Mouse (Mus musculus) embryonic facial prominence, embryonic 11.5 days (tissue): ENCODE data around the gene Enpp4. TPM values are rescaled to one million over a fixed set of nuclear protein-coding genes. Genes with fewer than 3 reads are reported as not detected.

Source experiments
- ATAC-seq: fragments of 200-750 bp; cut with Nextera tagmentation; replicated peaks from 2 replicates; pipeline ENCODE4 v1.8.0; 2017; ENCODE audit warnings: low read depth; ENCODE audit not compliant: insufficient number of reproducible peaks, low FRiP score, low TSS enrichment
- DNase-seq: peaks from one replicate; pipeline ENCODE4 v3.0.0-alpha.2; 2015; ENCODE audit warnings: low spot score
- H3K27ac ChIP-seq: fragments of 300-500 bp; sonication (generic); replicated peaks from 2 replicates; pipeline ENCODE4 v1.5.1; 2014; ENCODE audit warnings: mild to moderate bottlenecking, low read depth, low read length, control low read depth
- H3K27me3 ChIP-seq: fragments of 300-500 bp; sonication (generic); 2 replicates; pipeline ENCODE4 v1.6.1; 2014; ENCODE audit warnings: mild to moderate bottlenecking, low read length, moderate library complexity, mixed read lengths; ENCODE audit not compliant: control insufficient read depth, insufficient read depth
- H3K36me3 ChIP-seq: fragments of 300-500 bp; sonication (generic); replicated peaks from 2 replicates; pipeline ENCODE4 v1.6.1; 2014; ENCODE audit warnings: low read depth, mild to moderate bottlenecking, low read length, moderate library complexity, mixed read lengths; ENCODE audit not compliant: control insufficient read depth, insufficient read depth
- H3K4me1 ChIP-seq: fragments of 300-500 bp; sonication (generic); 2 replicates; pipeline ENCODE4 v1.6.1; 2014; ENCODE audit warnings: low read length, mixed read lengths; ENCODE audit not compliant: control insufficient read depth, insufficient read depth
- H3K4me2 ChIP-seq: fragments of 300-500 bp; sonication (generic); 2 replicates; pipeline ENCODE4 v1.6.1; 2014; ENCODE audit warnings: low read depth, mild to moderate bottlenecking, control low read depth, low read length, moderate library complexity
- H3K4me3 ChIP-seq: fragments of 300-500 bp; sonication (generic); 2 replicates; pipeline ENCODE4 v1.5.1; 2014; ENCODE audit warnings: low read depth, low read length, control low read depth
- H3K9ac ChIP-seq: fragments of 300-500 bp; sonication (generic); replicated peaks from 2 replicates; pipeline ENCODE4 v1.6.1; 2014; ENCODE audit warnings: mild to moderate bottlenecking, control low read depth, low read length
- H3K9me3 ChIP-seq: fragments of 300-500 bp; sonication (generic); replicated peaks from 2 replicates; pipeline ENCODE4 v1.6.1; 2016; ENCODE audit warnings: mild to moderate bottlenecking, low read length, inconsistent platforms, mixed read lengths; ENCODE audit not compliant: control insufficient read depth
- WGBS: fragments of 180-500 bp; shearing (Covaris S2); extraction: QIAGEN DNeasy Blood & Tissue Kit; methylation state at CpG from one replicate; pipeline ENCODE4 v1.1.7; 2014; 5-methylcytosine and 5-hydroxymethylcytosine counted together
- polyA plus RNA-seq: library from polyadenylated mRNA; unstranded; fragments of >200 nt; fragmentation: Nextera tagmentation; extraction: Ambion mirVana; gene quantifications from 2 replicates; pipeline ENCODE4 v1.2.1, GENCODE M21; 2014

The Enpp4 gene
- polyA plus RNA-seq, 1 experiment from 2014 or later = 6.2 TPM

GRCm38 (mm10) chr17:44117721-44118120 is 12.1 kb upstream of the Enpp4 start:
- H3K27ac ChIP-seq = no peak overlapping the region
- no peaks in the 10 kb centered on the region for H3K36me3 ChIP-seq
- WGBS = 75% methylated on average over 2 of the region's 2 CpGs
- H3K9ac ChIP-seq = no peak overlapping the region
- no peaks in the 10 kb centered on the region for H3K27me3 ChIP-seq
- DNase-seq (no peak), ATAC-seq (no peak)
- no peaks in the 10 kb centered on the region for H3K9me3 ChIP-seq
- no peak overlapping the region for H3K4me2 ChIP-seq
- no peaks in the 10 kb centered on the region for H3K4me1 ChIP-seq
- H3K4me3 ChIP-seq = no peak overlapping the region

GRCm38 (mm10) chr17:44116584-44116983 is 11.0 kb upstream of the Enpp4 start:
- no peak for DNase-seq
- H3K4me1 ChIP-seq = no peaks in the 10 kb centered on the region
- no peaks in the 10 kb centered on the region for H3K9me3 ChIP-seq
- 100% methylated on average over 2 of the region's 2 CpGs for WGBS
- H3K4me3 ChIP-seq = no peak overlapping the region
- no peak for ATAC-seq
- H3K9ac ChIP-seq = no peak overlapping the region
- no peak overlapping the region for H3K27ac ChIP-seq
- H3K27me3 ChIP-seq = no peaks in the 10 kb centered on the region
- no peaks in the 10 kb centered on the region for H3K36me3 ChIP-seq
- H3K4me2 ChIP-seq = no peak overlapping the region

DNA sequence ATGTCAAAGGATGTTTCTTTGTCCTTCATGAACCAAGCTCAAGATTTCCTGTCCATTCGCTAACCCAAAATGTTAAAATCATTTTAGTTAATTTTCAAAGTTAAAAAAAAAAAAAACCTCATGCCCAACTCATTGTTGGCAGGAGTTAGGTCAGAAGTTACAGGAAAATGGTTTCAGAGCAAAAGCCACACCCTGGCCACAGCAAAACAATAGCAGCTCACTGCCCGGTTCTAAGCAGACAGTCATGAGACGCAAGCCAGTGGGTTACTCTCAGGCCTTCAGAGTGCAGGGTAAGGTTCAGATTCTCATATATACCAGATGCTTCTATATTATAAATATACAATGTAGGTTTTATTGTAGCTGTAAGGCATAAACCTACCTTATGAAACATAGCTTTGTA is 2.7 kb upstream of the Enpp4 start:
- Histone ChIP-seq H3K27me3 (no peaks in the 10 kb centered on the region), H3K36me3 (no peaks in the 10 kb centered on the region), H3K4me1 (no peaks in the 10 kb centered on the region), H3K27ac (no peak overlapping the region), H3K4me2 (no peak overlapping the region), H3K9ac (no peak overlapping the region), H3K4me3 (no peak overlapping the region), H3K9me3 (no peaks in the 10 kb centered on the region)
- no peak for DNase-seq
- 87% methylated on average over 3 of the region's 3 CpGs for WGBS
- ATAC-seq = no peak

GRCm38 (mm10) chr17:44101961-44102360 is 3.6 kb downstream of the Enpp4 start:
- no peaks in the 10 kb centered on the region for H3K9me3 ChIP-seq
- H3K27me3 ChIP-seq = no peaks in the 10 kb centered on the region
- H3K4me3 ChIP-seq = no peak overlapping the region
- H3K4me2 ChIP-seq = no peak overlapping the region
- ATAC-seq = no peak
- no peaks in the 10 kb centered on the region for H3K36me3 ChIP-seq
- no peak overlapping the region for H3K9ac ChIP-seq
- H3K4me1 ChIP-seq = no peaks in the 10 kb centered on the region
- H3K27ac ChIP-seq = no peak overlapping the region
- 92% methylated on average over 10 of the region's 10 CpGs for WGBS
- no peak for DNase-seq

- no peaks in the 10 kb centered on the region for H3K36me3 ChIP-seq
- no peak overlapping the region for H3K4me3 ChIP-seq
- H3K9ac ChIP-seq = no peak overlapping the region
- no peaks in the 10 kb centered on the region for H3K4me1 ChIP-seq
- no peak overlapping the region for H3K4me2 ChIP-seq
- no peaks in the 10 kb centered on the region for H3K27me3 ChIP-seq
- H3K9me3 ChIP-seq = no peaks in the 10 kb centered on the region
- 64% methylated on average over 9 of the region's 9 CpGs for WGBS
- DNase-seq = no peak
- ATAC-seq = no peak
- no peak overlapping the region for H3K27ac ChIP-seq
Observed at GRCm38 (mm10) chr17:44100906-44101305, 4.7 kb downstream of the Enpp4 start.

DNA sequence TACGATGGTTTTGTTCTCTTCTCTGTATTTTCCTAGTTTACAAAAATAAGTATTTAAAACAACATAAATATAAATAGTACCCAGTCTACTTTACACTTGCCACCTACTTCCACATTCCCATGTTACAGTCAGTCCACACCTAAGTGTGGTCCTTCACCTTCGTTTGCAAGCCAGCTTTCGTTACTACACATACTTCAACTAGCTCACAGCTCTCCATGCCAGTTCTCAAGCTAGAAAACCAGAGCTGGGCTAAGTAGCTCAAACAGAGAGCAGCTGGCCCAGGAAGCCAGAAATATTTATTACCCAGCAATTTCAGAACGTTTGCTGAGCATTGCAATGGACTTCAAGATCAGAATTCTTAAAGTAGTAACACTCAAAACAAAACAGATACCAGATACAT is 5.1 kb downstream of the Enpp4 start:
- H3K9me3 ChIP-seq = no peaks in the 10 kb centered on the region
- H3K27me3 ChIP-seq = no peaks in the 10 kb centered on the region
- no peak overlapping the region for H3K4me2 ChIP-seq
- no peak overlapping the region for H3K9ac ChIP-seq
- no peak overlapping the region for H3K27ac ChIP-seq
- no peaks in the 10 kb centered on the region for H3K4me1 ChIP-seq
- 76% methylated on average over 4 of the region's 4 CpGs for WGBS
- ATAC-seq (no peak), DNase-seq (no peak)
- H3K36me3 ChIP-seq = no peaks in the 10 kb centered on the region
- no peak overlapping the region for H3K4me3 ChIP-seq

DNA sequence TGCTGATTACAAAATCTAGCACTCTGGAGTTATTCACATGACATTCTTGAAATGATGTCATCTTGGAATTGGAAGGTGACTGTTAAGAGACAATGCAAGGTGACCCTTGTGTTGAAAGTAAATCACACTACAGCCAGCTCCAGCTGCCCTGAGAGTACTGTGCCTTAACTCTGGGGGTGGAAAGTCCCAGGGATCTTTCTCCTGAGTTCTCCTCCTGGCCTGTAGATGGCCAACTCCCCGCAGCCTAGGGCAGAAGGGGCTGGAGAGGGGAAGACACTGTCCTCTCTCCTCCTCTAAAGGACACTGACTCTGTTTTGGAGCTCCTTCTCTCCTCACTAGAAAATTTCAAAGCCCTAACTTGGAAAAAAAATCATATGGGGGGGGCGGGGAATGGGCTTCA is 14.1 kb downstream of the Enpp4 start:
- no peaks in the 10 kb centered on the region for H3K4me1 ChIP-seq
- no peak overlapping the region for H3K27ac ChIP-seq
- no peak overlapping the region for H3K4me3 ChIP-seq
- H3K4me2 ChIP-seq = no peak overlapping the region
- H3K36me3 ChIP-seq = no peaks in the 10 kb centered on the region
- no peaks in the 10 kb centered on the region for H3K27me3 ChIP-seq
- WGBS = 45% methylated on average over 2 of the region's 2 CpGs
- DNase-seq (no peak), ATAC-seq (no peak)
- H3K9ac ChIP-seq = no peak overlapping the region
- no peaks in the 10 kb centered on the region for H3K9me3 ChIP-seq

DNA sequence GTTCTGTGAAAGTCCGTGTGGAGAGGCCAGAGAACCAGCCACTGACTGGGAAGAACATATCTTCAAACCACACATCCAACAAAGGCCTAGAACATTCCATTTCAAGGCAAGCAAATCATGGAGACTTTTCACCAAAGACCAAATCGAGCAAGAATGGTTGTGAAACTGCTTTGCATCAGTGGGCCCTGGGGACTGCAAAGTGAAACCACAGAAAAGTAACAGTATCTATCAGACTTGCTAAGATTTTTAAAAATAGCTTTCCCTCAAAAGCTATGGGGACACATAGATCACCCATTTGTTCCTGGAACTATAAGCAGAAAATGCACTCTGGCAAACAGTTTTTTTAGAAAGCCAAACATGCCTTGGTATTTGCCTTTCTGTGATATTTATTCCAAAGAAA is 14.7 kb downstream of the Enpp4 start:
- no peak overlapping the region for H3K27ac ChIP-seq
- H3K4me1 ChIP-seq = no peaks in the 10 kb centered on the region
- H3K9ac ChIP-seq = no peak overlapping the region
- no peak for DNase-seq
- H3K4me3 ChIP-seq = no peak overlapping the region
- ATAC-seq = no peak
- WGBS = 72% methylated on average over 2 of the region's 2 CpGs
- H3K36me3 ChIP-seq = no peaks in the 10 kb centered on the region
- no peaks in the 10 kb centered on the region for H3K9me3 ChIP-seq
- no peak overlapping the region for H3K4me2 ChIP-seq
- H3K27me3 ChIP-seq = no peaks in the 10 kb centered on the region
